Mouse (Mus musculus) cerebellum, adult 9-10 months (tissue): Measurements from ENCODE around the gene Gm4787.
"Not testable (repeated sequence)": the region's sequence is repeated elsewhere in the genome, so short reads cannot be mapped to it uniquely, and the experiment has no call there.

ENCODE experiments used
- DNase-seq: peaks from one replicate; pipeline ENCODE4 v3.0.0; 2022

Gm4787 gene

GRCm38 (mm10) chr12:81379364-81379763 is at the start of gene Gm4787:
TSS of gene Gm4787 (minus strand) at chr12:81379464.
- not testable (repeated sequence) for DNase-seq

GRCm38 (mm10) chr12:81421846-81422245 is 42.6 kb upstream of the Gm4787 start, which contains the start of gene Adam4:
TSS of gene Adam4 (minus strand) at chr12:81421946.
- DNase-seq = no peak

- DNase-seq = no peak
These were observed 33.9 kb upstream of the Gm4787 start for GRCm38 (mm10) chr12:81413211-81413610.

- DNase-seq = no peak
These were observed 29.7 kb upstream of the Gm4787 start for GRCm38 (mm10) chr12:81408966-81409365.

- DNase-seq = peak; percentile 82
These were observed 22.9 kb upstream of the Gm4787 start for GRCm38 (mm10) chr12:81402187-81402586.

GRCm38 (mm10) chr12:81333841-81334240 is 45.4 kb downstream of the Gm4787 start:
- DNase-seq = no peak

GRCm38 (mm10) chr12:81332875-81333421 is 46.3 kb downstream of the Gm4787 start, which contains the start of gene Slc8a3:
TSS of gene Slc8a3 (minus strand) at chr12:81333180.
- peak; percentile 83 for DNase-seq

GRCm38 (mm10) chr12:81331937-81332874 is 47.1 kb downstream of the Gm4787 start:
- DNase-seq = peak; percentile 83

GRCm38 (mm10) chr12:81331046-81331638 is 48.1 kb downstream of the Gm4787 start:
- DNase-seq = no peak
